Mouse (Mus musculus): ENCODE measurements at regions not wholly inside any gene's neighbourhood (a gene's known extent, or its start where the extent isn't known, plus 50 kb on each side); places are given as distances from the start of the nearest gene placed in this dataset.

DNA sequence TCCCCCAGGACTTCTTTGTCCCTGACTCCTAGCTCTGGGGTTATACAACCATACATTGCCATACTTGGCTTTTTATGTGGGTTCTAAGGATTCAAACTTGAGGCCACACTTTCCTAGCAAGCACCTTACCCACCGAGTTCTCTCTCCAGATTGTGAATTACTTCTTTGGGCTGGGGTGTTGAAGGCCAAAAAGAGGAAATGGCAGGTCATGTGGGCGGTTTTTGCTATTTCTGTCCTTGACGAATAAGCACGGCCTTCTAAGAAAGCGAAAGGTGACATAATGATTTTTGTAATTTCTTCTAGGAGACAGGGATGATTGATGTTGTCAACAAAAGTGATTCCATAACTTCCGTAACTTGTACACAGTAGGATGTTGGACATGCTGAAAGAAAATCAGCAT, 176.5 kb downstream of the S1pr1 start:
- ATAC-seq (no peak), DNase-seq (ENCODE audit: low read depth, low spot score) (no peak)
- H3K27me3 ChIP-seq, result peaks cover 4% of the 10 kb centered on the region
- CTCF ChIA-PET, result no interaction called here
- in situ Hi-C loops (cut with MboI; ENCODE audit: low pct_unique_long_range_greater_than_20kb), result no loop called here
- POLR2A ChIA-PET, result no interaction called here
- no peak for TF ChIP-seq CTCF (IDR thresholded peaks at IDR 0.05)

DNA sequence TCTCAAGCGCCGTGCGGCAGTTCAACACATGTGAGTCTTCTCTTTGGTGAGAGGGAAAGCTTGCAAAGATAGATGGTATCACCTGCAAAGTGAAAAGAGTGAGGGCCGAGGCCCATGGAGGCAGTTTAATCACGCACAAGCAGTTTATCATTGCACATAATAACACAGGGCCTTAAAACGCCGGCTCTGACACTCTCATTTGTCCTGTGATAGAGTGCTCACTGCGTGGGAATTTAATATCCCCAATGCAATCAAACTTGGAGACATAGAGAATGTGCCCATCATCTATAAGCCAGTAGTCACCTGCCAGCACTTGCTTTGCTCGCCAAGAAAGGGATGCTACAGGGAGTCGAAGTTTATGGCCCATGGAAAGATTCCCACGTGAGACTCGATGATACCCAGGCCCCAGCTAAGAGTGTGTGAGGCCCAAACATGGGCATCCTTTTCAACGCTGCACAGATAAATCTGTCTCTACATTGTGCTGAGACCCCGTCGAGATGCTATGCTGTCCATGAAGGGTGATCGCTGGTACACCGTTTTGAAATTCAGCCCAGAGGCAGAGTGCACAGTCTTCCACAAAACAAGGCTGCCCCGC, 182.6 kb downstream of the S1pr1 start:
- peaks cover 4% of the 10 kb centered on the region for H3K27me3 ChIP-seq
- TF ChIP-seq CTCF (IDR thresholded peaks at IDR 0.05), result no peak
- in situ Hi-C loops (cut with MboI; ENCODE audit: low pct_unique_long_range_greater_than_20kb), result no loop called here
- ATAC-seq (no peak), DNase-seq (ENCODE audit: low read depth, low spot score) (no peak)
- CTCF ChIA-PET, result no interaction called here
- POLR2A ChIA-PET, result no interaction called here

DNA sequence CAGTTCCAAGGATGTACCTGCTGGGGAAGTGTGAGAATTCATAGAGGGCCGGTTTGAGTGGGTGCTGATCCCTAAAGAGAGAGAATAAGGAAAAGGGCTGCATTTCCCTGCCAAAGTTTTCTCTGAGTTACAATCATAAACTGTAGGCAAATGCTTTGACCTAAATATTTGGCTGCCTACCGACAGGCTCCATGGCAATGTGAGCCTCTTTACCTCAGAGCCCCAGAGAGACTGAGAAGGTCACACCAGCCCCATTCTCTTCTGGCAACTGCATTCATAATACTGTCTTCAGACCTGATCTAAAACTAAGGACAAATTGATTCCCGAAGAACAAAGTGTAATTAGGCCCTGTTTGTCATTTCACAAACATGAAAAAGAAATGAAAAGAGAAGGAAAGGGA, 184.4 kb downstream of the S1pr1 start:
- CTCF ChIA-PET, result no interaction called here
- no peaks in the 10 kb centered on the region for H3K27me3 ChIP-seq
- POLR2A ChIA-PET, result no interaction called here
- ATAC-seq, result no peak
- no peak for TF ChIP-seq CTCF (IDR thresholded peaks at IDR 0.05)
- DNase-seq (ENCODE audit: low read depth, low spot score), result no peak
- in situ Hi-C loops (cut with MboI; ENCODE audit: low pct_unique_long_range_greater_than_20kb), result no loop called here

GRCm38 (mm10) chr3:115529918-115530317, 185.0 kb downstream of the S1pr1 start:
- DNase-seq (ENCODE audit: low read depth, low spot score), result no peak
- ATAC-seq, result no peak
- no peaks in the 10 kb centered on the region for H3K27me3 ChIP-seq
- ChIA-PET CTCF (no interaction called here), POLR2A (no interaction called here)
- TF ChIP-seq CTCF (IDR thresholded peaks at IDR 0.05), result peak; percentile 25
- in situ Hi-C loops (cut with MboI; ENCODE audit: low pct_unique_long_range_greater_than_20kb), result no loop called here

DNA sequence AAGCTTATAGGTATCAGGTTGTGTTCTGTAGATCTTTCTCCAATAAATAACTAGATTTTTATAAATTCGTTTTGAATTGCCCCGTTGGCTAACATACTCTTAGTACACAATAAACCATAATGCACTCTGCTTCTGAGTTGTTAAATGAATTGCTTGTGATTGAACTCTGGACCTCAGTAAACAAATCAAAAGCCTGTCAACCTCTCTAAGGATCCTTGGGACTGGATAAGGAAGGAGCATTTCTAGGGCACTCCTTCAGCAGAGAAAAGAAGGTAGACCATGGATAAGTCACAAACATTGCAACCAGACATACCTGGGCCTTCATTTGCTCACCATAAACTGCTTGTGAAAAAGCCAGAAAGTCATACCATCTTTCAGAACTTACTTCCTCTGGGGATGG, 191.4 kb downstream of the S1pr1 start:
- ChIA-PET POLR2A (no interaction called here), CTCF (no interaction called here)
- TF ChIP-seq CTCF (IDR thresholded peaks at IDR 0.05), result no peak
- in situ Hi-C loops (cut with MboI; ENCODE audit: low pct_unique_long_range_greater_than_20kb), result no loop called here
- DNase-seq (ENCODE audit: low read depth, low spot score) (no peak), ATAC-seq (no peak)
- H3K27me3 ChIP-seq, result no peaks in the 10 kb centered on the region

- no peaks in the 10 kb centered on the region for H3K27me3 ChIP-seq
- in situ Hi-C loops (cut with MboI; ENCODE audit: low pct_unique_long_range_greater_than_20kb), result no loop called here
- DNase-seq (ENCODE audit: low read depth, low spot score) (no peak), ATAC-seq (no peak)
- ChIA-PET CTCF (interaction anchor here (2.4 kb wide), 1 partner anchor 12 kb away, joined by 10 read pairs; no protein-coding TSS in a partner anchor), POLR2A (no interaction called here)
- TF ChIP-seq CTCF (IDR thresholded peaks at IDR 0.05), result no peak
Observed at GRCm38 (mm10) chr3:115515645-115516044, 199.2 kb downstream of the S1pr1 start.

DNA sequence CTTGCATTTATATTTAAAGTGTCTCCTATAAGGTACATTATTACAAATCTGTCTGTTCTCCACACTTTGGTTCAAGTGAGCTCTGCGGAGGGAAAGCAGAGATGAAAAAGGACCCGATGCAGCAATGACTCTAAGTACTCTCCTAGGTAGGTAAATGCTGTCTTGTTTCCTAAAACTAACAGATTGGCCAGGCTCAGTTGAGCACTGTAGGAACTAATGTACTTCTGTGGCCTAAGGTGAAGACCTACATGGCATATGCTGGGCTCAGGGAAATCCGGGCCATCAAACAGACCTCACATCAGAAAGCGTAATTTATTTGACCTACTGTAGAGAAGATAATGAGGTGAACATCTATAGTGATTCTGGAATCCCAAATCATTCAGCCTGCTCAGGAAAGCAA, 205.2 kb downstream of the S1pr1 start:
- no peaks in the 10 kb centered on the region for H3K27me3 ChIP-seq
- in situ Hi-C loops (cut with MboI; ENCODE audit: low pct_unique_long_range_greater_than_20kb), result no loop called here
- DNase-seq (ENCODE audit: low read depth, low spot score), result no peak
- no peak for ATAC-seq
- POLR2A ChIA-PET, result no interaction called here
- no peak for TF ChIP-seq CTCF (IDR thresholded peaks at IDR 0.05)
- CTCF ChIA-PET, result no interaction called here

DNA sequence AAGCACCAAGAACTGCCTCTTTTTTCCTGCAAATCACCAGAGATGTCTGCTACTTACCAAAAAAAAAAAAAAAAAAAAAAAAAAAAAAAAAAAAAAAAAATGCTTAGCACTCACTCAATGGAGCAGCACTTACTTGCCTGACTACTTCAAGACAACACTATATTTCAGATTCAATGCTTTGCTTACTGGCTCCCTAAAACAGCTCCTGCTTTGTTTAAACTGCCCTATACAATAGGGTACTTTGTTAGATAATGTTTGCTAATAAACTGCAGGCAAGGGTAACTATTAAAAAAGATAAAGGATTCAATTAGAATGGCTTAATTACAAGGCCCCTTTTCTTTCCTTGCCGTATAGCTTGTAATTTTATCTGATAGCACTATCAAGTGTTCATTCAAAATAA, 217.5 kb downstream of the S1pr1 start:
- no peak for TF ChIP-seq CTCF (IDR thresholded peaks at IDR 0.05)
- ChIA-PET CTCF (no interaction called here), POLR2A (no interaction called here)
- DNase-seq (ENCODE audit: low read depth, low spot score), result no peak
- no peaks in the 10 kb centered on the region for H3K27me3 ChIP-seq
- ATAC-seq, result no peak
- in situ Hi-C loops (cut with MboI; ENCODE audit: low pct_unique_long_range_greater_than_20kb), result no loop called here

DNA sequence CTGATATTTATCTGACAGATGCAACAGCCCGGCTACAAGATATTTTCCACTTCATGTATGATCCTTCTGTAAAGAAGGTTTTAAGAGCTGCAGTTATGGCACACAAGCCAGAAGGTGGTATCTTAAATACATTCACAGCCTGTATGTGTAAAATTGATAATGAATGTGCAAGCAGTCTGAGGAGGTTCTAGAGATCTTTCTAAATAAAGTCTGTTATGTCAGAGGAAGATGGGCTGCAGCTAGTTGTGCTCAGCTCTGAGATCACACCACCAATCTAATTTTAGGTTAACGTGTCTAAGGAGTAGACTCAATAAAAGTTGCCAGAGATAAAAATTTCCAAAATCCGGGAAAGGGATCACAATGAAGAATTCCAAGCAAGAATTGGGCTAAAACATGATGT, 218.8 kb downstream of the S1pr1 start:
- DNase-seq (ENCODE audit: low read depth, low spot score) (no peak), ATAC-seq (no peak)
- ChIA-PET POLR2A (no interaction called here), CTCF (interaction anchor here (0.9 to 1.5 kb wide), 2 partner anchors 8 to 95 kb away, joined by 3 to 4 read pairs; no protein-coding TSS in a partner anchor)
- no peaks in the 10 kb centered on the region for H3K27me3 ChIP-seq
- no peak for TF ChIP-seq CTCF (IDR thresholded peaks at IDR 0.05)
- in situ Hi-C loops (cut with MboI; ENCODE audit: low pct_unique_long_range_greater_than_20kb), result no loop called here

DNA sequence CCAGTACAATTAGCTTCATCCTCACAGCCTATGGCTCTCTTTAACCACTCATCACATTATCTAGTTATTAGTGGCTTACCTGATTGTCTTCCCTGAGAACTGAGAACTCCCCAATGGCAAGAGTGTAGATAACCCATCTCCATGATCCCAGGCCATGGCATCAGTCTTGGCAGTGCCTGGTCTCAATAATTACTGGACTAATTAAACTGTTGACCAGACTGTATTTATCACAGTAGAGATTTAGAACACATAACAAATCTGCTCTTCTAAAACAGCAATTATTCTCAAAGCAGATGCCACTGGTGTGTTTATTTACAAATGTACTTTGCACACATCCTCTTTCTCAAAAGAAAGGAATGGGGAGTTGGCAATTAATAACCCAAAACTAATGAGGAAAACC, 219.2 kb downstream of the S1pr1 start:
- DNase-seq (ENCODE audit: low read depth, low spot score), result no peak
- in situ Hi-C loops (cut with MboI; ENCODE audit: low pct_unique_long_range_greater_than_20kb), result no loop called here

DNA sequence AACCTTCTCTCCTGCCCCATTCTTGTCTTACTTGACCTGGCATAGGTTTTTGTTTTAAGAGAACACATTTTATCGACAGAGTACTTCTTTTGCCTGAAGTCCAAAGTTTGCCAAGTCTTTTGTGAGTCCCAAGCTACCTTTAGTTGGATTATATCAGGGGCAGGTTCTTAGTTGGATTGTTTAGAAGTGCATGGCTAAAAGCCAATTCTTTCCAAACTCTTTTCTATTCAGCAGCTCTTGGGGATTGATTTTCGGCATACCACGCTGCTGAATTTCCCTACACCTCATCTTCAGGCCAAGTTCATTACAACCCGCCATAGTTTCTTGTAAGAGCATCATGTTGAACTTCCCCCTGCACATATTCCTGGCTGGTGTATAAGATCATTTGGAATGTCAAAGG, 245.9 kb downstream of the S1pr1 start:
- in situ Hi-C loops (cut with MboI; ENCODE audit: low pct_unique_long_range_greater_than_20kb), result no loop called here
- TF ChIP-seq CTCF (IDR thresholded peaks at IDR 0.05), result no peak
- no peak for DNase-seq (ENCODE audit: low read depth, low spot score)
- CTCF ChIA-PET, result no interaction called here
- H3K27me3 ChIP-seq, result no peaks in the 10 kb centered on the region
- no peak for ATAC-seq
- POLR2A ChIA-PET, result no interaction called here

More for the DNA sequence above, 219.2 kb downstream of the S1pr1 start:
- ChIA-PET POLR2A (no interaction called here), CTCF (interaction anchor here (0.9 to 1.5 kb wide), 2 partner anchors 9 to 96 kb away, joined by 3 to 4 read pairs; no protein-coding TSS in a partner anchor)
- no peak for TF ChIP-seq CTCF (IDR thresholded peaks at IDR 0.05)
- no peak for ATAC-seq
- no peaks in the 10 kb centered on the region for H3K27me3 ChIP-seq

GRCm38 (mm10) chr3:115467850-115468249, 247.0 kb downstream of the S1pr1 start:
- in situ Hi-C loops (cut with MboI; ENCODE audit: low pct_unique_long_range_greater_than_20kb), result no loop called here
- no peaks in the 10 kb centered on the region for H3K27me3 ChIP-seq
- POLR2A ChIA-PET, result no interaction called here
- DNase-seq (ENCODE audit: low read depth, low spot score), result no peak
- TF ChIP-seq CTCF (IDR thresholded peaks at IDR 0.05), result no peak
- CTCF ChIA-PET, result no interaction called here
- no peak for ATAC-seq
